24 mouse cellular contexts compared by ENCODE assay signal in genomic region chr8:93399698-93400097, GRCm38 (mm10). TPM values are rescaled to one million over a fixed set of nuclear protein-coding genes. Genes with fewer than 3 reads are reported as not detected.
"Had no signal": no experiment of that assay in that cellular context is flagged by ENCODE, and none has a peak within 500 bp of the region (broad histone marks: within the 10 kb centered on the region; RNA-seq: fewer than 3 reads in every experiment).

No protein-coding gene starts in this region.

- H3K4me3 ChIP-seq: lung, embryonic 15.5 days; megakaryocyte, embryonic 14.5 days; midbrain, embryonic 13.5 days; midbrain, embryonic 15.5 days; neural tube, embryonic 12.5 days; stomach, embryonic 15.5 days had no signal

- H3K4me1 ChIP-seq: megakaryocyte, embryonic 14.5 days; midbrain, embryonic 13.5 days; midbrain, embryonic 15.5 days; neural tube, embryonic 12.5 days; stomach, embryonic 15.5 days had no signal

- H3K36me3 ChIP-seq: lung, embryonic 15.5 days; midbrain, embryonic 13.5 days; midbrain, embryonic 15.5 days; neural tube, embryonic 12.5 days; stomach, embryonic 15.5 days had no signal

- H3K27me3 ChIP-seq: lung, embryonic 15.5 days; megakaryocyte, embryonic 14.5 days; midbrain, embryonic 13.5 days; midbrain, embryonic 15.5 days; neural tube, embryonic 12.5 days; stomach, embryonic 15.5 days had no signal

- DNase-seq: liver; lung, postnatal 14 days; right cerebral cortex, postnatal 25 days; thymus, adult 2 months; thymus, postnatal 25 days; thymus, postnatal 4 days had no signal

- H3K9ac ChIP-seq: liver, embryonic 14.5 days; lung, embryonic 15.5 days; midbrain, embryonic 13.5 days; midbrain, embryonic 15.5 days; neural tube, embryonic 12.5 days; stomach, embryonic 15.5 days had no signal

- ATAC-seq: midbrain, embryonic 13.5 days; midbrain, embryonic 15.5 days had no signal

- H3K4me2 ChIP-seq: lung, embryonic 15.5 days; midbrain, embryonic 11.5 days; midbrain, embryonic 13.5 days; midbrain, embryonic 15.5 days; neural tube, embryonic 12.5 days; stomach, embryonic 15.5 days had no signal

- H3K9me3 ChIP-seq: lung, embryonic 15.5 days; midbrain, embryonic 13.5 days; midbrain, embryonic 15.5 days; neural tube, embryonic 12.5 days; stomach, embryonic 15.5 days had no signal

- H3K27ac ChIP-seq: liver, embryonic 14.5 days; lung, embryonic 15.5 days; macrophage; midbrain, embryonic 13.5 days; midbrain, embryonic 15.5 days; neural tube, embryonic 12.5 days; stomach, embryonic 15.5 days; stomach, postnatal 0 days had no signal

RNA-seq across cellular contexts. Expression of gene Ces1h, which starts 20.2 kb away (rescaled TPM):
- total RNA-seq: megakaryocyte progenitor cell, adult 5-6 weeks; midbrain, postnatal 0 days; monocyte, adult 5-6 weeks; neutrophil, adult 5-6 weeks had no signal
- polyA plus RNA-seq: limb, embryonic 14.5 days; liver, embryonic 14.5 days; liver, embryonic 16.5 days; lung, embryonic 15.5 days; macrophage; midbrain, embryonic 13.5 days; midbrain, embryonic 15.5 days; midbrain, postnatal 0 days; neural tube, embryonic 12.5 days; neural tube, embryonic 14.5 days; spleen, adult 2 months; stomach, embryonic 15.5 days; stomach, postnatal 0 days had no signal
